Mouse (Mus musculus) v-Abl transformed pro-B cells (cell line): ENCODE measurements around the gene Robo1.

Experiments
- in situ Hi-C, 2 experiments: fragments of 400-800 bp; cut with MboI; formaldehyde crosslinking; loops; one replicate each; pipeline ENCODE4 v1.15.1; 2025; ENCODE audit not compliant: unreplicated experiment in 2 of 2

The Robo1 gene

DNA sequence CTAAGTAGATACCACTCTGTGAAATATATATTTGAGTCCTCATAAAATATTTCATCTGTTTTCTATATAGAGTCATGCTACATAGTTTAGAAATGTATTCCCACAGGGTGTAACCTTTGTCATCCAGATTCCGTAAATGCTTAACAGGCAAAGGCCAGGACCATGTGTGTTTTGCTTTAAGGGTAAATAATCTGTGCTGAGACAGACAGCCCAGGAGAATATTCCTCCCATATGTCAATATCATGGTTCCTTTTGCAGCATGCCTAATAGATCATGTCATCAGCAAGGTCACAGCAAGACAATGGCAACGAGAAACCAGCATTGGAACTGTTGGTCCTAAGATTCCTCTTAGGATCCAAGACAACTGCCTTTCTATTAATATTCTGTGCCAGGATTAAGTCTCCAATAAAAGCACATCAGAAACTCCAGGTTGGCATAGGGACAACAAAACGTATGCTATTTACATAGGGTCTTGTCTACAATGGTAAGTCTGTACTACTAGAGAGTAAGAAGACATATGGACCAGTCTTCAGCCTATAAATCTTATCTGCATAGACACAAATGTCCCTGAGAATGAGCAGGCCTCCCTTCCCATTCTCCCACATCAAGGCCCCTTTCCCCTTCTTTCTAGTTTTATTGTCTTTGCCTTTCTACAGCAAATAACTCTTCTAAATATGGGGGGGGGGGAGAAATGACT lies 279.4 kb downstream of the Robo1 start:
- in situ Hi-C loops: no loop called here

DNA sequence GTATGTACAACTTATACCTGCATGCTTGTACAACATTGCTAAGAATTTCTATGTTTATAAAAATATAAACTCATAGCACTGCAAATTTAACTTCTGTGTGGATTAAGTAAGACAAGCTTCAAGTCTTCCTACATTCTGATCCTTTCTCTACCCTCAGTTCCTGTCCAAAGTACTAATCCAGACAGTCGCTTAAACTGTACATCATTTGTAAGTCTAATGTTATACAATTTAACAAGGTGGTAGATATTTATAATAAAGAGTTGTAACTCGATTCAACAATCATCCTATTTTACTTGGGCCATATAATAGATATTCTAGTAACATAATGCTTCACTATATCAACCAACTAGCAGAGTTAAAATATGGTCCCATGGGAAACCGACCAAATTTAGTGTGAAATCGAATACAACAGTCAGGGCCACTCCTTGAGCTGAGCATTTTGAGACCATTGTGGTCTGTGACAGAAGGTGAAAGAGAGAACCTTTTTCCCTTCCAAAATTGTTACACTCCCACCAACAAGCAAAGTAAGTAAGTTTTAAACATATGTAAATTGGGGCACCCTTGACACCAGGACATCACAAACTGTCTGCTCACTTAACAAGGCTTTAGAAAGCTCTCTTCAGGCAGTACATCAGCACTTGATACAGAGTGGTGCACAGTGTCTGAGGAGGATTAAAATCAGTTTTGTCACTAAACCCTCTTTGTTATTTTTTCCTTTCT lies 295.5 kb downstream of the Robo1 start:
- in situ Hi-C loops: no loop called here

DNA sequence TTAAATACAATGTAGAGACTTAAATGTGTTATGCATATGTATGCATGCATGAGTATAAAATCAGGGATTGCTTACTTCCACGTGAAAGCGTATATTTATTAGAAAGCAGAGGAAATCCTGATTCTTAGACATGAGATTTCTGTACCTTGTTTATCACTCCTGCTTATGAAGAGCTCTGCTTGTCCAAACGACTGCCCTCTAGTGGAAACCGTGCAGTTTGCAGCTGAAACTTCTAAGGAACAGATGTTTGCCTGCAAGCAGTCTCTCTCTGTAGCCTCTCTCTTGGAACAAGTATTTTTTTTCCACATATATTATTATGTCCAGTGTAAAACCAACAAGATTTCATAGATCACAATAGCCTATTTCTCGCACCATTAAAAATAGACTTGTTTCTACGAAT lies 297.0 kb downstream of the Robo1 start:
- in situ Hi-C loops: no loop called here

GRCm38 (mm10) chr16:72610661-72611112 lies 302.6 kb downstream of the Robo1 start:
- in situ Hi-C loops: no loop called here

GRCm38 (mm10) chr16:72614898-72615297 lies 306.8 kb downstream of the Robo1 start:
- in situ Hi-C loops: no loop called here

DNA sequence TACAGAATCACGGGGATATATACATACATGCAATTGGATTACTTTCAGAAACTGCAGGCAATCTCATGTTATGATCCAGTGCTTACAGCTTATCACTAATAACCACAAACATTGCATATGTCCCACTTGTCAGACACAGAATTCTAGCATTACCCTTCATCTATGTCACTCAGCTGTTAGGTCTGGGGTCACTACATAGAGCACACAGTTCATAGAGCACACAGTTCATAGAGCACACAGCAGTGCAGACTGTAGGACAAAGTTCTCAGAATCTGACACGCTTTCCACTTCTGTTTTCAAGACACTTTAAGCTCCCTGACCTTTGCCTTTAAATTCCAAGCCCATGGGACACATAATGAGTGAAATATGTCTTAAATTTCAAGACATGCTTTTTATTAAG lies 307.3 kb downstream of the Robo1 start:
- in situ Hi-C loops: no loop called here

DNA sequence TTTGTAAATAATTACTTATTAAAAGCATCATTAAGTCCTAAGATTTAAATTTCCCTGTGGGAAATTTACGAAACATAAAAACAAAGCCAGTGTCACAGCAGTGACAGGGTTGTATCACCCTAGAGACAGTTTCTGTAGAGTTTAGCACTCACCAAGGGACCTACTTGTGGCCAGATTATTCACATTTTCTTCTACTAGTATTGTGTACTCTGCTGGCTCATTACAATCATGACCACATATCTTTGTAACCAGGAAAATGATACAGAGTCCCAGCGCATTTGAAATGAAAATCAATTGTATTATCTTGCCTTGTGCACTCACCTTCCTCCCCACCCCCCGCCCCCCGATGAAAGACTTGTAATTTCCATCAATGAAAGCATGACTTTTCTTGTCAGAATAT lies 314.3 kb downstream of the Robo1 start:
- in situ Hi-C loops: no loop called here

- in situ Hi-C loops: no loop called here
These were observed 314.8 kb downstream of the Robo1 start for GRCm38 (mm10) chr16:72622868-72623267.

- in situ Hi-C loops: no loop called here
These were observed 325.7 kb downstream of the Robo1 start for GRCm38 (mm10) chr16:72633846-72634245.

DNA sequence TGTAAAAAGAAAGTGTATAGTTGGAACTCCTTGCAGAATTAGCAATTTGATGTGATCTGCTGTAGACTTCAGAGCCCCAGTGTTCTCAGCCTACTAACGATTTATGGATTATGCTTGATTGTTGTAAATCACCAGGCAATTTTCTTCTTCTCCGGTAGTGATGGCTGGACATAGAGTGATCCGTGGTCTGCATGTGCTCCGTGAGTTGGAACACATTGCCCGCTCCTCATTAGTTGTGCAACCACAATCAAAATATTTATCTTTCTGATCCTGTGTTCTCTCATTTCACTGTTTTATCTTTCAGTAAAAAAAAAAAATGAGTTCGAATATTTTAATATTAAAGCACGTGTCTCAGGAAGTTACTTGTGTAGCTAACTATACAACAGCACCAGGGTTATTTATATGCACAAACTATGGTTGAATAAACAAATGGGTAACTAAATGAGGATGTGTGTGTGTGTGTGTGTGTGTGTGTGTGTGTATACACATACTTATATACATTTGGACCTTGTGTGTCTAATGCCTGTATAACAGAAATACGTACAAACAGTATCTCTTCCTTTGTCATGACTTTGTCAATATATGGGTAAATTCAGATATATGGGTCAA lies 331.3 kb downstream of the Robo1 start:
- in situ Hi-C loops: no loop called here

GRCm38 (mm10) chr16:72640932-72641811 lies 333.1 kb downstream of the Robo1 start:
- in situ Hi-C loops: no loop called here

GRCm38 (mm10) chr16:72645890-72646289 lies 337.8 kb downstream of the Robo1 start:
- in situ Hi-C loops: no loop called here

DNA sequence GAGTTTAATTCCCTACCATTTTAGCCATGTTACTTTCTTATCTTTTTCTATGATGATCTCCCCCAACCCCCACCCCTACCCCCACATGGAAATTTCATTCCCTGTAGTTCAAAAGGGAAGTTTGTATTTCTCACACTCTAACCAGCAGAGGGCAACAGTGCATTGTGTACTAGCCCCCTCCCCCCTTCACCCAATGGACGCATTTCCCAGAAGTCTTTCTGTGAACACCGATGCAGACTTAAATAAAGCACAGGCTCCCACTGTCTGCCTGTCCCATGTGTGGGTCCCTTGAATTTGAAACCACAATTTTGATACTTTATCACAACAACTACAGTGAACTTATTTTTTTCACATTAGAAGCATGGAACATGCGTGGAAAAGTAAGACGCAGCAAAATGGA lies 341.2 kb downstream of the Robo1 start:
- in situ Hi-C loops: no loop called here

- in situ Hi-C loops: no loop called here
These were observed 347.3 kb downstream of the Robo1 start for GRCm38 (mm10) chr16:72655411-72655810.

GRCm38 (mm10) chr16:72662837-72663350 lies 354.8 kb downstream of the Robo1 start:
- in situ Hi-C loops: no loop called here

GRCm38 (mm10) chr16:72663351-72664232 lies 355.5 kb downstream of the Robo1 start:
- in situ Hi-C loops: no loop called here

- in situ Hi-C loops: no loop called here
These were observed 356.1 kb downstream of the Robo1 start for GRCm38 (mm10) chr16:72664233-72664613.

GRCm38 (mm10) chr16:72664806-72665205 lies 356.7 kb downstream of the Robo1 start:
- in situ Hi-C loops: no loop called here

DNA sequence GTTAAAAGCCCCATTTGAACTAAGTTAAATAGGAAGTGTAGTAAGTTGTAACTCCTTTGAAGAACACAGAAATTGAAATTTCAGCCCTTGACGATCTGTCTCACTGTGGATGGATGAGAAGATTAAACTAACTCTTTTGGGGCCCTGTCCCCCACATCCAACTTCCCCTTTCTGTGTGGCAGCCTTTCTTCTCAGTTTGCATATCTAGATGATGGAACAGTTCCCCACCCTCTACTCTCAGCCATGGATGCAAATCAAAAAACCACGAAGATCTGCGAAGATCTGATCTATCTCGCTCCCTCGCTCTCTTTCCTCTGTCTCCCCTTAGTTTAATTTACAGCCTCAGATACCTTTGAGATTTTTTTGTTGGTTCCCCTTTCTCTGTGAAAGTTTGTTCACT lies 357.3 kb downstream of the Robo1 start:
- in situ Hi-C loops: no loop called here
